Mouse (Mus musculus) kidney, embryonic 14.5 days (tissue): ENCODE results near the gene Sik1. TPM values are rescaled to one million over a fixed set of nuclear protein-coding genes. Genes with fewer than 3 reads are reported as not detected.

Experiments
- ATAC-seq: fragments of 200-750 bp; cut with Nextera tagmentation; 2 replicates; pipeline ENCODE4 v1.8.0; 2017; ENCODE audit warnings: moderate number of reproducible peaks, mild to moderate bottlenecking, moderate TSS enrichment, moderate library complexity; ENCODE audit not compliant: low FRiP score, low TSS enrichment
- H3K27ac ChIP-seq: fragments of 300-500 bp; sonication (generic); 2 replicates; pipeline ENCODE4 v1.5.1; 2014; ENCODE audit warnings: low read depth, mild to moderate bottlenecking, low read length, moderate library complexity, mixed read lengths
- H3K27me3 ChIP-seq: fragments of 300-500 bp; sonication (generic); 2 replicates; pipeline ENCODE4 v1.6.1; 2014; ENCODE audit warnings: mild to moderate bottlenecking, low read length; ENCODE audit not compliant: control insufficient read depth, insufficient read depth
- H3K36me3 ChIP-seq: fragments of 300-500 bp; sonication (generic); 2 replicates; pipeline ENCODE4 v1.6.1; 2014; ENCODE audit warnings: low read length, mixed read lengths; ENCODE audit not compliant: control insufficient read depth, insufficient read depth
- H3K4me1 ChIP-seq: fragments of 300-500 bp; sonication (generic); 2 replicates; pipeline ENCODE4 v1.6.1; 2014; ENCODE audit warnings: low read length, mixed read lengths; ENCODE audit not compliant: control insufficient read depth, insufficient read depth
- H3K4me2 ChIP-seq: fragments of 300-500 bp; sonication (generic); replicated peaks from 2 replicates; pipeline ENCODE4 v1.6.1; 2014; ENCODE audit warnings: low read depth, mild to moderate bottlenecking, low read length
- H3K4me3 ChIP-seq: fragments of 300-500 bp; sonication (generic); 2 replicates; pipeline ENCODE4 v1.5.1; 2014; ENCODE audit warnings: mild to moderate bottlenecking, low read length
- H3K9ac ChIP-seq: fragments of 300-500 bp; sonication (generic); 2 replicates; pipeline ENCODE4 v1.6.1; 2014; ENCODE audit warnings: low read depth, mild to moderate bottlenecking, low read length, moderate library complexity
- H3K9me3 ChIP-seq: fragments of 300-500 bp; sonication (generic); 2 replicates; pipeline ENCODE4 v1.6.1; 2016; ENCODE audit warnings: low read length; ENCODE audit not compliant: control insufficient read depth
- WGBS: fragments of 180-500 bp; shearing (Covaris S2); extraction: QIAGEN DNeasy Blood & Tissue Kit; methylation state at CpG from one replicate; pipeline ENCODE4 v1.1.7; 2014; 5-methylcytosine and 5-hydroxymethylcytosine counted together
- polyA plus RNA-seq: library from polyadenylated mRNA; unstranded; fragments of >200 nt; fragmentation: Nextera tagmentation; extraction: Ambion mirVana; gene quantifications from 2 replicates; pipeline ENCODE4 v1.2.1, GENCODE M21; 2014

Sik1 gene
- polyA plus RNA-seq, 1 experiment from 2014 or later, result 17.3 TPM

GRCm38 (mm10) chr17:31870931-31871421 is 15.4 kb upstream of the Sik1 start:
- Histone ChIP-seq H3K27ac (no peak overlapping the region), H3K36me3 (no peaks in the 10 kb centered on the region), H3K4me2 (no peak overlapping the region; the same call in 1 of the 2 replicates), H3K27me3 (no peaks in the 10 kb centered on the region), H3K4me1 (peaks cover 13% of the 10 kb centered on the region; the same call in 1 of the 2 replicates), H3K4me3 (no peak overlapping the region), H3K9me3 (no peaks in the 10 kb centered on the region), H3K9ac (no peak overlapping the region)
- ATAC-seq, result peak; percentile 77
- WGBS, result 18% methylated on average over 13 of the region's 13 CpGs

DNA sequence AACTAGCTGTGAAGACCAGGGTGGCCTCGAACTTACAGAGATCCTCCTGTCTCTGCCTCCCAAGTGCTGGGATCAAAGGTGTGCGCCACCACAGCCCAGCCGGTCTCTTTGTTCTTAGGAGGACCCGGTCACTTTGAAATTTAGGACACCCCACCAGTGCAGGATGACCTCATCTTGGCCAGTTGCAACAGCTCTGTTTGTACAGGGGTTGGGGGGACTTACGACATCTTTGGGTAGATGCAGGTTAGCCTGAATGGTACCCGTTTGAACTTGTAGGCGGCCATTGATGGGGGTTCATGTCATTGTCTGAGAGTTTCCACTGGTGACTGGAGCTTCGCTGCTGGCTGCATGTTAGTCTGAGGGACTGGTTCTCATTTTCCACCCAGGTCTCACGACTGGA is 14.8 kb upstream of the Sik1 start:
- Histone ChIP-seq H3K4me1 (peaks cover 13% of the 10 kb centered on the region; the same call in 1 of the 2 replicates), H3K4me2 (no peak overlapping the region; the same call in 1 of the 2 replicates), H3K27me3 (no peaks in the 10 kb centered on the region), H3K4me3 (no peak overlapping the region), H3K9ac (no peak overlapping the region), H3K36me3 (no peaks in the 10 kb centered on the region), H3K9me3 (no peaks in the 10 kb centered on the region), H3K27ac (no peak overlapping the region)
- no peak for ATAC-seq
- 74% methylated on average over 9 of the region's 9 CpGs for WGBS

- no peak for ATAC-seq
- 71% methylated on average over 4 of the region's 4 CpGs for WGBS
- no peaks in the 10 kb centered on the region for H3K27me3 ChIP-seq
- H3K9me3 ChIP-seq, result no peaks in the 10 kb centered on the region
- no peaks in the 10 kb centered on the region for H3K36me3 ChIP-seq
- H3K27ac ChIP-seq, result no peak overlapping the region
- H3K4me1 ChIP-seq, result peaks cover 13% of the 10 kb centered on the region; the same call in 1 of the 2 replicates
- H3K9ac ChIP-seq, result no peak overlapping the region
- no peak overlapping the region for H3K4me3 ChIP-seq
- no peak overlapping the region for H3K4me2 ChIP-seq
These were observed 12.5 kb upstream of the Sik1 start for GRCm38 (mm10) chr17:31868076-31868475.

- Histone ChIP-seq H3K27me3 (no peaks in the 10 kb centered on the region), H3K4me1 (peaks cover 9% of the 10 kb centered on the region; the same call in 1 of the 2 replicates), H3K9ac (no peak overlapping the region), H3K9me3 (no peaks in the 10 kb centered on the region), H3K4me3 (no peak overlapping the region), H3K36me3 (no peaks in the 10 kb centered on the region), H3K4me2 (no peak overlapping the region), H3K27ac (no peak overlapping the region)
- ATAC-seq, result no peak
- WGBS, result 94% methylated on average over 7 of the region's 7 CpGs
These were observed 11.5 kb upstream of the Sik1 start for GRCm38 (mm10) chr17:31867061-31867460.

DNA sequence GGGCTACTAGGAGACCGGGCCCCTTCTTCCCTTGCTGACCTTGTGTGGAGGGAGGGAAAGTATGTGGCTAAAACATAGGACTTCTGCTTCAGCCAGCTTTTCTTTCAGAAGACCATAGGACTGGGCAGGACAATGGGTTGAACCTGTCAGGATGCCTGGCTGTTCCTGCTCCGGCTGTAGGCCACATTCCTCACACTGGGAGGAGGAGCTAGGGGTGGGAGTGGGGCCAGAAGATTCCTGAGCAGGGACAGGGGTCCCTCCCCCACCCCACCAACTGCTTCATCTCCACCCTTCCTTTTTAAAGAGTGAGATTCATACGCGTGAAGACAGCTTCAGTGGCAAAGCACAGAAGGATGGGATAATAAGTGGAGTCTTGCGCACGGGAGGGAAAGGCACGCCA is 10.0 kb upstream of the Sik1 start:
- H3K27ac ChIP-seq, result no peak overlapping the region
- no peak overlapping the region for H3K9ac ChIP-seq
- no peak for ATAC-seq
- H3K4me1 ChIP-seq, result no peaks in the 10 kb centered on the region
- no peaks in the 10 kb centered on the region for H3K36me3 ChIP-seq
- H3K4me3 ChIP-seq, result no peak overlapping the region
- H3K4me2 ChIP-seq, result no peak overlapping the region
- H3K9me3 ChIP-seq, result no peaks in the 10 kb centered on the region
- H3K27me3 ChIP-seq, result no peaks in the 10 kb centered on the region
- whole genome bisulfite sequencing, result 77% methylated on average over 7 of the region's 7 CpGs

GRCm38 (mm10) chr17:31864666-31865450 is 9.3 kb upstream of the Sik1 start:
- WGBS, result 80% methylated on average over 11 of the region's 11 CpGs
- no peak for ATAC-seq
- H3K4me1 ChIP-seq, result no peaks in the 10 kb centered on the region
- H3K27ac ChIP-seq, result no peak overlapping the region
- no peaks in the 10 kb centered on the region for H3K36me3 ChIP-seq
- H3K9me3 ChIP-seq, result no peaks in the 10 kb centered on the region
- no peak overlapping the region for H3K4me3 ChIP-seq
- H3K9ac ChIP-seq, result no peak overlapping the region
- no peak overlapping the region for H3K4me2 ChIP-seq
- no peaks in the 10 kb centered on the region for H3K27me3 ChIP-seq

GRCm38 (mm10) chr17:31863151-31863815 is 7.7 kb upstream of the Sik1 start:
- no peaks in the 10 kb centered on the region for H3K36me3 ChIP-seq
- no peaks in the 10 kb centered on the region for H3K4me1 ChIP-seq
- H3K27ac ChIP-seq, result no peak overlapping the region
- H3K9me3 ChIP-seq, result no peaks in the 10 kb centered on the region
- H3K27me3 ChIP-seq, result no peaks in the 10 kb centered on the region
- WGBS, result 84% methylated on average over 10 of the region's 10 CpGs
- no peak overlapping the region for H3K4me2 ChIP-seq
- H3K4me3 ChIP-seq, result no peak overlapping the region
- no peak overlapping the region for H3K9ac ChIP-seq
- ATAC-seq, result no peak

GRCm38 (mm10) chr17:31862136-31862535 is 6.5 kb upstream of the Sik1 start:
- 61% methylated on average over 6 of the region's 6 CpGs for WGBS
- Histone ChIP-seq H3K27ac (no peak overlapping the region), H3K36me3 (no peaks in the 10 kb centered on the region)

DNA sequence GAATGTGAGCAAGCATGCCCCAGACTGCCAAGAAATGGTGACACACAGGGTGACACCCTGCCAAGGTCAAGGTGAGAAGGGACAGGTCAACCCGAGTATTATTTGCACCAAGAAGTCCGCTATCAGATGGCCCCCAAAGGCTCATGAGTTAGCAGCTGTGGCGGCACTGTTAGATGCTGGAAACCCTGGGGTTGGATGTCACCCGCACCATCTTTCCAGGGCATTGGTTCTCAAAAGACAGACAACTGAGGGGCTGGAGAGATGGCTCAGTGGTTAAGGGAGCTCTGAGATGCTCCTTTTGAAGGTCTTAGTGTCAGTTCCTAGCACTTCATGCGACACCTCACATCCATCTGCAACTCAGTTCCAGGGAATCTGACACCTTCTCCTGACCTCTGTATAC is 6.1 kb upstream of the Sik1 start:
- 79% methylated on average over 5 of the region's 5 CpGs for WGBS
- H3K4me2 ChIP-seq, result no peak overlapping the region
- H3K4me1 ChIP-seq, result peaks cover 11% of the 10 kb centered on the region
- no peak for ATAC-seq
- no peak overlapping the region for H3K27ac ChIP-seq
- no peaks in the 10 kb centered on the region for H3K9me3 ChIP-seq
- no peaks in the 10 kb centered on the region for H3K27me3 ChIP-seq
- no peak overlapping the region for H3K4me3 ChIP-seq
- no peaks in the 10 kb centered on the region for H3K36me3 ChIP-seq
- no peak overlapping the region for H3K9ac ChIP-seq

More at GRCm38 (mm10) chr17:31862136-31862535, 6.5 kb upstream of the Sik1 start:
- Histone ChIP-seq H3K4me3 (no peak overlapping the region), H3K4me2 (no peak overlapping the region), H3K27me3 (no peaks in the 10 kb centered on the region), H3K9ac (no peak overlapping the region), H3K4me1 (peaks cover 6% of the 10 kb centered on the region), H3K9me3 (no peaks in the 10 kb centered on the region)
- no peak for ATAC-seq
